Mouse (Mus musculus) kidney, postnatal 25 days (tissue): ENCODE data around the gene Eef1a2.

Source experiments
- DNase-seq, 2 experiments: peaks; one replicate each; pipeline ENCODE4 v3.0.0; 2021; ENCODE audit warnings: mixed read lengths in 2 of 2

Gene Eef1a2

GRCm38 (mm10) chr2:181157716-181158302 is 995 bp upstream of the Eef1a2 start:
- no peak for DNase-seq

DNA sequence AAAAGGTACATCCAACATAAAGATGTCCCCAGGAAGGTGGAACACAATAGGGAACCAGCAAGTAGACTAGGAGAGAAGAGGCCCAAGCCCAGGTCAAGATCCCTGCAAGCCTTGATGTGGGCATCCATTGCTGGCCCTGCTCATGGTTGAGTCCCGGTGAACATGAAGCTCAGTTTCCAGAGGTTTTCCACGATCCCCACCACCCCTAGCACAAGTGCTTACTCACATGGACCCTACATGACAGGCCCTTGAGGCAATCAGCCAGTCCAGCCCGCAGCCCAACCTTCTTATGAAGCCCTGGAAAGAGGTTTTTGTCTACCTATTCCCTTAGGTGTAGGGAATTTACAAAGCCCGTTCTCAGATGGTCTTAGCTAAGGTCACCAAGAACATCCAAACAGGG is 366 bp upstream of the Eef1a2 start:
- DNase-seq: no peak

GRCm38 (mm10) chr2:181155801-181156200 is 1.0 kb downstream of the Eef1a2 start:
- no peak for DNase-seq

DNA sequence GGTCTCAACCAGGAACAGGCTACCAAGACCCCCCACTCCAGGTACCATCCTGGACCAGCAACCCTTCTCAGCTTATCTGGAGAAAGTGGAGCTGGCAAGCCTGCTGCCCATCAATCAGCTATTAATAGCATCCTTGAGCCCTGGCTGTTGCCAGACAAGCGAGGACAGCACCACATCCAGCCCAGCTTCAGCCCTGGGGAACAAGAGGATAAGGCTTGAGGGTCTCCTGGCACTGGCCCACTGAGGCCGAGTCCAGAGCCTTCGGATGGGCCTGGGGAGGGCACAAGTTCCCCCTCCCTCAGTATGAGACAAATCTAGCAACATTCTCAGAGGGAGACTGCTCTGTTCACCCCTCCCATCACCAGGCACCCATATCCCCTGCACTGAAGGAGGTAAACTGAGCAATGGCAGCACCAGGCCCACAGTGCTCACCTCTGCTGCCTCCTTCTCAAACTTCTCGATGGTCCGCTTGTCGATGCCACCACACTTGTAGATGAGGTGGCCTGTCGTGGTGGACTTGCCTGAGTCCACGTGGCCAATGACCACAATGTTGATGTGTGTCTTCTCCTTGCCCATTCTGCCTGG is 1.9 kb downstream of the Eef1a2 start:
- no peak for DNase-seq

- no peak for DNase-seq
Measured at GRCm38 (mm10) chr2:181154361-181154760, 2.5 kb downstream of the Eef1a2 start.

- DNase-seq: peak in 1 of 2 experiments; percentile 8
Measured at GRCm38 (mm10) chr2:181153837-181154236, 3.0 kb downstream of the Eef1a2 start.

DNA sequence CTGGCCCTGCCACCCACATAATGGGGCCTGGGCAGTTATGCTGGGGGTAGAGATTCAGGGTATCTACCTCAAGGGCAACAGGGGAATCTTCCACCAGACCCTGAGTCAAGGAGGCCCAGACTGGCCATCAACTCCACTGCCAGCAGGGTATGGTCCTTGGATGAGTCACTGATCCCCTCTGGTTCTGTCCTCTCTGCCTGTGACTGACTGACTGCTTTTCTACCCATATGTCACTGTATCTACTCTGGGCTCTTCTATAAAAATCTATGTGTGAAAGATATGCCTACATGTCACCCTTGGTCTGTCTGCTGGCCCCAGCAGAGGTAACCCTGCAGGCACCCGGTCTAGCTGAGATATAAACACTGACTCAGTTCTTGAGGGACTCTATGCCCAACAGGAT is 3.7 kb downstream of the Eef1a2 start:
- no peak for DNase-seq

- DNase-seq: no peak
Measured at GRCm38 (mm10) chr2:181152701-181153100, 4.1 kb downstream of the Eef1a2 start.

DNA sequence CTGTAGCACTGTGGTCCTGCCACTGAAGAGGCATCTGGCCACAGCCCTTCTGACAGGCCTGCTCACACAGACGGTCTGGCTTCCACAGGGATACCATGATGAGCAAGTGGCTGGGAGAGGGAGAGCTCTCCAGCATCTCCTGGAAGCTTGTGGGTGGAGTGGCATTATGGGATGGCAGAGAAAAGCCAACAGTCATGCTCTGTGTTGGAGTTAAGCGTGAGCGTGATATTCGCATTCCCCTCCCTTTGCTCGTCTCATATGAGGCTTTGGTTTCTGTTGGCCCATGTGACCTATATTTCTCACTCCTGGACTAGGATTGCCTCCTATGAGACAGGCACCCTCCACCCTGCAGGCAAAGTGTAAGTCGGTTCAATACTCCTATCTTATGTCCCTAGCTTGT is 6.5 kb downstream of the Eef1a2 start:
- no peak for DNase-seq

- no peak for DNase-seq
Measured at GRCm38 (mm10) chr2:181148318-181148955, 8.4 kb downstream of the Eef1a2 start.

DNA sequence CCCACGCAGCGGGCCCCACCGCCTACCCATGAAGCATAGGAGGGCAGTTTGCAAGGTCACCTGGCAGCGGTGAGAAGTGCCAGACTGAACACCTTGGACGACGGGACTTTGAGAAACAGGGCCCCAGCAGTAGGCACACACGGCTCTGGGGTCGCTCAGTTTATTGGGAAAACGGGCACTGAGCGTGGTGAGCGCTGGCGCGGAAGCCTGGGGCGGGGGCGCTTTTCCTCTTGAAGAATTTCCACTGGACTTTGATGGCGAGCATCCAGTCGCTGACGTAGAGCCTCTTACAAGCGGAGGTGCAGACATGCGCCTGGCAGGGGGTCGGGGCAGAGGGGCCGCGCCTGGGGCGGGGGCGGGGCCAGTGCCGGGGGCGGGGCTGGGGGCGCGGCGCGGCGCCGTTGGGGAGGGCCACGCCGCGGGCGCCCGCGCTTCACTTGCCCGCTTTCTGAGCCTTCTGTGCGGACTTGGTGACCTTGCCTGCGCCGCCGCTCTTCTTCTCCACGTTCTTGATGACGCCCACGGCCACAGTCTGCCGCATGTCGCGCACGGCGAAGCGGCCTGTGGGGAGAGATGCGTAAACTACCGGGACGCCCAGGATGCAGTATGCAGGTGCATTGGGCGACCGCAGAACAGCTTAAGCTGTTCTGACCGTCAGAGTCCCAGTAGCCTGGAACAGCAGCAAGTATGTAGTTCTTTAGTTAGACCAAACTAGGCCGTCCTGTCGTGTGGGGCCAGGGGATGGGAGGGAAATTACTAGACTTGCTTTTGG is 9.1 kb downstream of the Eef1a2 start:
- peak; percentile 69 to 74 for DNase-seq

- no peak for DNase-seq
Measured at GRCm38 (mm10) chr2:181146976-181147545, 9.8 kb downstream of the Eef1a2 start.

DNA sequence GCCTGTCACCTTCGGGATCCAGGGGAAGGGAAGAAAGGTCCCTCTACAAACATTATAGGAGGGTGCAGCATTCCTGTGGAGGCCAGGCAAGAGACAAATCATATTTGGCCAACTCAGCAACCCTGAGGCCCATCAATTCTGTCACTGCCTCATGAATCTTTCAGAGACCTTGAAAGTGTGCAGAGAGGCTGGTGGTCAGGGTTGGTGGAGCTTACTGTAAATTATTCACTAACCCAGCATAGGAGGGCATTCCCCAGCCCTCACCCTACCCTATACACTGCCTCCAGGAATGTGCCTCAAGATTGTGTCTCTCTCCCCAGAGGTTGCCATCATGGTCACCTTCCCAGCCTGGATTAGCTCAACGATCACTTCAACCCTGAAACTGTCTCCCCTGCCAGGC is 12.1 kb downstream of the Eef1a2 start:
- DNase-seq: no peak

DNA sequence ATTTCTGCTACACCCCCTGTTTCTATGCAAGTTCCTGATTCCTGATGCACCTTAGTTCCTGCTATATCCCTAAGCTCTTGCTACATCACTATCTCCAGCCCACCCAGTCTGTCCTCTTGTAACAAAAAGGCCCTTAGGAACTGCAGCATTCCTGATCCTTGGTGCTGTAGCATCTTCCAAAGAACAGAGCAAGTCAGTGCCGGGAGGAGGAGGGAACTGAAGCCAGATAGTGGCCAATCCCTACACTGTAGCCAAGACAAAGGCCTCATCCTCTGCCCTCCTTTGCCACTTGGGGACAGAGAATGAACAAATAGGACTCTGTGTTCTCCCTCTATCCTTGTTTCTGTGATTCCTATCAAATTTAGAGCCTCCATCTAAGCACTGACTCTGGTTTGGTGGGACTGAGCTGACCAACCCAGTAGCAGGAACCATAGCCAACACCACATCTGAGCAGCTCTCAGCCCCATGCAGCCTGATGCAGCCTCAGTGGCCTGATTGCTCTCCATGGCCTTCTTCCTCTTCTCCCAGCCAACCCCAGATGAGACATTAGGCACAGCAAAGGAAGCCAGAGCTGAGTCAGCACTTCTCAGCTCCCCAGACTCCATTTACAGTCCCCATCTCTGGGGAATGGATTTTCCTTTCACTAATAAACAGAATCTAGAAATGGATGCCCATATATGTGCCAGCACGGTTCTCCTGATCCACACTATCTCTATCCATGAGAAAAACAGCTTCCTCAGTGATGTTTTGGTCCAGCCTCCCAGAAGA is 13.1 kb downstream of the Eef1a2 start:
- no peak for DNase-seq

- no peak for DNase-seq
Measured at GRCm38 (mm10) chr2:181142703-181143135, 14.1 kb downstream of the Eef1a2 start.

DNA sequence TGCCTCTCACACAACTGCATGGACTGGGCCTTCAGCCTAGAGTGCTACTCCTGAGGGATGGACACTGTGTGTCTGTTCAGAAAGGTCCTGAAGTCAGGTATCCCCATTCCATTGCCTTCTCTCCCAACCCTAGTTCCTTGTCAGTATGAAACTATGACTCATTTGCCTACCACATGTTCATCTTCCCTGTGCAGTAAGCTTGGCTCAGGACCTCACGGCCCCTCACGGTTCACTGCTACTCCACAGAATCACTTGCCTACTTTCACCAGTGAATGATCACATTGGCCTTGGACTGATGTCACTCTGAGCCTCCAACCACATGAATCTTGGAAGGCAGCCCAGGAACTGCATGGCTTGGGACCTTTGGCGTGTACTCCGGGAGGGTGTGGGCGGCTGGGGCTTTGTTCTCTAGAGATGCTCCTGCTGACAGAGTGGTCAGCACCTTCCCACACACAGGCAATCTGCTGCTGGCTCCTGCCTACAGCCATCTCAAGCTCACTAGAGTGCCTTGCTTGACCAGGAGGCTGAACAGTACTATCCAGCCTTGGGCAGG is 17.1 kb downstream of the Eef1a2 start:
- DNase-seq: no peak

- peak in 1 of 2 experiments; percentile 29 for DNase-seq
Measured at GRCm38 (mm10) chr2:181136934-181137333, 19.9 kb downstream of the Eef1a2 start.

DNA sequence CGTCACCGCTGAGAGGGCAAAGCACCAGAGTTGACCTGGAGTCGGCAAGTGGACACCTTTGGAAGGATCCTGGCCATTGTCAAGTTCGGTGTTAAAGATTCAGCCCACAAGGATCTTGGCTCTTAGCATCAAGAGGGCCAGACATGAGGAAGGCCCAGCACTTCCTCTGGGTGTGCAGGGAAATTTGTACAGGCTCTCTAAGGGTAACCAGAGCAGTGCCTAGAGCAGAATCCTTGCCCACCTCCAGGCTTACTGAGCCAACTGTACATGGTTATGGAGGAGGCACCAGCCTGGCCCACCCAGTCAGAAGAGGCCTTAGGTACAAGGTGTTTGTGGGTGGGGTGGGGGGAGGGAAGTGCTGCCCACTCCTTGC is 21.4 kb downstream of the Eef1a2 start:
- no peak for DNase-seq

DNA sequence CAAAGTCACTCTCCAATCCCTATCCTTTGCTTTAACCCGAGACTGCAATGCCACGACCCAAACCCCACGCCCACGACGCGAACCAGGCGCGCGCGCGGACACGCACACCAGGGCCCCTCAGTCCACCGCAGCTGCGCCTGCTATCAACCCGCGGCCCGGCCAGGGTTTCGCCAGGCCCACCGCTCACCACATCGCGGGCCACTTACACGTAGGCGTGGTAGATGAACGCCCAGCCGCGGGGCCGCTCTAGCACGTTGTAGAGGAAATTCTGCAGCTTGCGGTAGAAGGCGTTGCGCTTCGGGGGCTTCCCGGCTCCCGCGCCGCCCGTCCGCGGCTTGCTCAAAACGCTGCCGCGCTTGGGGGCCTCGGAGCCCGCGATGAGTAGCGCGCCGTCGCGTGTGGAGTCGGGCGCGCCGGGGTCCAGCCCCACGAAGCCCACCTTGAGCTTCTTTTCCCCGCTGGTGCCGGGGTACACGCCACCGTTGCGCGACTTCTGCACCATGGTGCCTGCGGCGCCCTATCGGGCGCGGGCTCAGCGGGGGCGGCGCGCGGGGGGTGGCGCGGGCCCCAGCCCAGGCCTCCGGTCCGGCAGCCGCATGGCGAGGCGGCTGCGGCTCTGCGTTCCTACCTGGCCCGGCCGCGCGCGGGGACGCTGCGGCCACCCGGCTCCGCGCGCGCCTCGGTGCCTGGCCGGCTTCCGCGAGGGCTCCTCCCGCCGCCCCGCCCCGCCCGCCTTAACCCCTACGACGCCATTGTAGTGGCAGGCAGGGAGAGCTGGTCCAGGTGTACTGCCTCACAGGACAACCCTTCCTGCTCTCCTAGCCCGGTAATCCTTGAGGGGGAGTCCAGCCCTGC is 22.0 kb downstream of the Eef1a2 start, which contains the start of gene Kcnq2:
Kcnq2 (minus strand) TSS at position 710 of the 855 bp plus-strand sequence.
- DNase-seq: no peak

DNA sequence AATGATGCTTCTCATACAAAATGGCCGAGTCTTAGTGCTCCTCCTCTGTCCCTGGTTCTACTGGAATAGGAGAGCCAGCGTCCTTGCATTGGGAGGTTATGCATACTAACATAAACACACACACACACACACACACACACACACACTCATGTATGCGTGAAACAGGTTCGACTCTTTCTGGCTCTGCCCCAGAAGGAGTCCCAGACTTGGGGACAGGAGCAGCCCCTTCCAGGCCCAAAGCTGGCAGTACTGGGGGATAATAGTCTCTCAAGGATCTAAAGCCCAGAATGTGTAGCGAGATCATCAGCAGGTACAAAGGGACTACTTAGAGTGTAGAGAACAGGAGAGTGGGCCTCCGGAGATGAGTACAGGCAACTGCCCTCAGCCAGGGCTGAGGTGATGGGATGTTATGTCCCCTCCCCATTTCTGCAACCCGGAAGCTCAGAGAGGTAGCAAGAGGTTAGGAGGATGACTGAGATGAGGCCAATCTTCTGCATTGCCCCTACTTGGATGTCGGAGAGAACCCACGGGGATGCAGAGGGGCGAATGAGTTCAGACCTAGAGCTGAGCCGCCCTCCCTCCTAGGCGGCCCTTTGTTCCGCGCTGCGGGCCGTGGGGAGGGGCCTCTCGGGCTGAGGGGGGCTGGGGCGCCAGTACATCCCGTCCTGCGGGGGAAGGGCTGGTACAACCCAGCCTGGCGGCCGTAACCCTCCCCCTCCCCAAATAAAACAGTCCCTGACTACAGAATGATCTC is 22.8 kb downstream of the Eef1a2 start:
- DNase-seq: no peak
